Mouse (Mus musculus) adrenal gland, postnatal 36 days (tissue): ENCODE data around the gene Btbd11. TPM values are rescaled to one million over a fixed set of nuclear protein-coding genes. Genes with fewer than 3 reads are reported as not detected.
A peak's percentile ranks its signal among the peaks of the same experiment; 100 is the strongest.

Experiments used
- DNase-seq, 2 experiments: peaks; one replicate each; pipeline ENCODE4 v3.0.0; 2021; ENCODE audit warnings: mixed read lengths in 1 of 2
- total RNA-seq, 2 experiments: library from RNA; stranded (reverse); gene quantifications; 2 replicates each; pipeline ENCODE4 v1.2.3; 2021

Gene Btbd11
- total RNA-seq, 2 experiments from 2014 or later: 7.1 to 9.7 TPM

GRCm38 (mm10) chr10:85479959-85480625 lies 93.5 kb downstream of the Btbd11 start:
- DNase-seq: peak; percentile 42 to 43

GRCm38 (mm10) chr10:85481106-85481505 lies 94.5 kb downstream of the Btbd11 start:
- DNase-seq: peak; percentile 75 to 80

GRCm38 (mm10) chr10:85482064-85482473 lies 95.5 kb downstream of the Btbd11 start:
- no peak for DNase-seq

GRCm38 (mm10) chr10:85482480-85482879 lies 95.9 kb downstream of the Btbd11 start:
- DNase-seq: no peak

GRCm38 (mm10) chr10:85486456-85486855 lies 99.8 kb downstream of the Btbd11 start:
- no peak for DNase-seq

- no peak for DNase-seq
These were observed 106.0 kb downstream of the Btbd11 start for GRCm38 (mm10) chr10:85492583-85492982.

GRCm38 (mm10) chr10:85496358-85496757 lies 109.7 kb downstream of the Btbd11 start:
- no peak for DNase-seq

- DNase-seq: no peak
These were observed 110.4 kb downstream of the Btbd11 start for GRCm38 (mm10) chr10:85496981-85497380.

- DNase-seq: no peak
These were observed 111.3 kb downstream of the Btbd11 start for GRCm38 (mm10) chr10:85497931-85498330.

GRCm38 (mm10) chr10:85500573-85501155 lies 114.0 kb downstream of the Btbd11 start:
- peak; percentile 67 to 80 for DNase-seq

- DNase-seq: no peak
These were observed 115.5 kb downstream of the Btbd11 start for GRCm38 (mm10) chr10:85501966-85502566.

- no peak for DNase-seq
These were observed 116.0 kb downstream of the Btbd11 start for GRCm38 (mm10) chr10:85502656-85503055.

- DNase-seq: no peak
These were observed 116.8 kb downstream of the Btbd11 start for GRCm38 (mm10) chr10:85503453-85503852.

GRCm38 (mm10) chr10:85507270-85508050 lies 120.8 kb downstream of the Btbd11 start:
- no peak for DNase-seq

- peak; percentile 84 to 87 for DNase-seq
These were observed 121.7 kb downstream of the Btbd11 start for GRCm38 (mm10) chr10:85508193-85508794.

GRCm38 (mm10) chr10:85509000-85509399 lies 122.4 kb downstream of the Btbd11 start:
- no peak for DNase-seq

- peak; percentile 32 to 50 for DNase-seq
These were observed 123.7 kb downstream of the Btbd11 start for GRCm38 (mm10) chr10:85510329-85510728.

GRCm38 (mm10) chr10:85512808-85513207 lies 126.2 kb downstream of the Btbd11 start:
- DNase-seq: peak in 1 of 2 experiments; percentile 31

GRCm38 (mm10) chr10:85517223-85518110 lies 130.9 kb downstream of the Btbd11 start:
- no peak for DNase-seq

GRCm38 (mm10) chr10:85518111-85518409 lies 131.4 kb downstream of the Btbd11 start:
- DNase-seq: no peak

GRCm38 (mm10) chr10:85522220-85522760 lies 135.7 kb downstream of the Btbd11 start:
- peak; percentile 41 to 54 for DNase-seq
